Mouse (Mus musculus) cerebellum, adult 2 months (tissue): Measurements from ENCODE around the gene Fsip1. TPM values are rescaled to one million over a fixed set of nuclear protein-coding genes. Genes with fewer than 3 reads are reported as not detected.

ENCODE experiments used
- DNase-seq, 2 experiments: peaks; one replicate each; pipeline ENCODE4 v3.0.0; 2021
- H3K27ac ChIP-seq: fragments of 200-500 bp; 2 replicates; pipeline ENCODE4 v1.5.1; 2012; ENCODE audit warnings: low read length, control low read depth, inconsistent platforms; ENCODE audit not compliant: insufficient read depth
- H3K27me3 ChIP-seq: fragments of 200-500 bp; 2 replicates; pipeline ENCODE4 v1.6.1; 2012; ENCODE audit warnings: inconsistent platforms, mild to moderate bottlenecking, low read length, moderate library complexity; ENCODE audit not compliant: control insufficient read depth, insufficient read depth
- H3K4me1 ChIP-seq: fragments of 200-500 bp; 2 replicates; pipeline ENCODE4 v1.6.1; 2011; ENCODE audit warnings: low read length; ENCODE audit not compliant: control insufficient read depth, insufficient read depth
- H3K4me3 ChIP-seq: fragments of 200-500 bp; replicated peaks from 2 replicates; pipeline ENCODE3; 2011; ENCODE audit warnings: mild to moderate bottlenecking, low read depth, low read length, control low read depth; ENCODE audit not compliant: insufficient read depth
- CTCF ChIP-seq: fragments of 200-500 bp; IDR thresholded peaks from 2 replicates; pipeline ENCODE4 v1.5.1; 2011; ENCODE audit warnings: low read depth, mild to moderate bottlenecking, control low read depth, low read length, moderate library complexity, borderline replicate concordance; ENCODE audit not compliant: insufficient read depth
- POLR2A ChIP-seq: fragments of 200-500 bp; IDR thresholded peaks from 2 replicates; pipeline ENCODE4 v1.6.1; 2011; ENCODE audit warnings: low read length, control low read depth, borderline replicate concordance; ENCODE audit not compliant: insufficient read depth
- WGBS: fragments of 180-500 bp; shearing (Covaris S2); methylation state at CpG from one replicate; pipeline ENCODE4 v1.1.7; 2018; 5-methylcytosine and 5-hydroxymethylcytosine counted together
- polyA plus RNA-seq: library from polyadenylated mRNA; depleted of rRNA; stranded (reverse); fragments of >200 nt; gene quantifications from 2 replicates; pipeline ENCODE4 v1.2.3, GENCODE M21; 2012

The Fsip1 gene
- polyA plus RNA-seq, 1 experiment: 0.38 TPM

GRCm38 (mm10) chr2:118125943-118126470 lies 130.8 kb downstream of the Fsip1 start:
- no peak for DNase-seq
- 89% methylated on average over 7 of the region's 7 CpGs for WGBS
- H3K27me3 ChIP-seq: no peaks in the 10 kb centered on the region
- H3K27ac ChIP-seq: no peak overlapping the region
- H3K4me3 ChIP-seq: no peak overlapping the region
- TF ChIP-seq POLR2A (no peak), CTCF (no peak)
- H3K4me1 ChIP-seq: no peaks in the 10 kb centered on the region

- DNase-seq: no peak
These were observed 131.4 kb downstream of the Fsip1 start for GRCm38 (mm10) chr2:118125211-118125939.

GRCm38 (mm10) chr2:118124437-118124836 lies 132.3 kb downstream of the Fsip1 start:
- DNase-seq: no peak
- no peak overlapping the region for H3K4me3 ChIP-seq
- H3K27me3 ChIP-seq: no peaks in the 10 kb centered on the region
- WGBS: 89% methylated on average over 7 of the region's 7 CpGs
- no peak overlapping the region for H3K27ac ChIP-seq
- no peaks in the 10 kb centered on the region for H3K4me1 ChIP-seq
- TF ChIP-seq CTCF: no peak
- no peak for TF ChIP-seq POLR2A

More at GRCm38 (mm10) chr2:118125211-118125939, 131.4 kb downstream of the Fsip1 start:
- no peak overlapping the region for H3K27ac ChIP-seq
- no peak for TF ChIP-seq CTCF
- no peaks in the 10 kb centered on the region for H3K27me3 ChIP-seq
- no peak overlapping the region for H3K4me3 ChIP-seq
- H3K4me1 ChIP-seq: no peaks in the 10 kb centered on the region
- WGBS: 78% methylated on average over 11 of the region's 11 CpGs

GRCm38 (mm10) chr2:118123743-118124142 lies 133.0 kb downstream of the Fsip1 start:
- 93% methylated on average over 9 of the region's 9 CpGs for WGBS
- DNase-seq: no peak
- no peak for TF ChIP-seq POLR2A

GRCm38 (mm10) chr2:118122291-118122690 lies 134.5 kb downstream of the Fsip1 start:
- Histone ChIP-seq H3K4me3 (no peak overlapping the region), H3K27ac (no peak overlapping the region), H3K4me1 (no peaks in the 10 kb centered on the region), H3K27me3 (no peaks in the 10 kb centered on the region)
- WGBS: 70% methylated on average over 6 of the region's 6 CpGs
- TF ChIP-seq CTCF (no peak), POLR2A (no peak)
- DNase-seq: no peak

More at GRCm38 (mm10) chr2:118123743-118124142, 133.0 kb downstream of the Fsip1 start:
- no peak overlapping the region for H3K4me3 ChIP-seq
- no peak overlapping the region for H3K27ac ChIP-seq
- no peaks in the 10 kb centered on the region for H3K27me3 ChIP-seq
- no peaks in the 10 kb centered on the region for H3K4me1 ChIP-seq

- Histone ChIP-seq H3K4me1 (no peaks in the 10 kb centered on the region), H3K27ac (no peak overlapping the region), H3K27me3 (no peaks in the 10 kb centered on the region), H3K4me3 (no peak overlapping the region)
- TF ChIP-seq POLR2A: no peak
- no peak for DNase-seq
- WGBS: 95% methylated on average over 7 of the region's 7 CpGs
These were observed 136.0 kb downstream of the Fsip1 start for GRCm38 (mm10) chr2:118120751-118121150.

GRCm38 (mm10) chr2:118120095-118120494 lies 136.7 kb downstream of the Fsip1 start:
- Histone ChIP-seq H3K27ac (no peak overlapping the region), H3K4me1 (no peaks in the 10 kb centered on the region), H3K27me3 (no peaks in the 10 kb centered on the region), H3K4me3 (no peak overlapping the region)
- 96% methylated on average over 11 of the region's 11 CpGs for WGBS
- no peak for TF ChIP-seq CTCF
- TF ChIP-seq POLR2A: no peak
- no peak for DNase-seq

- no peak for DNase-seq
- Histone ChIP-seq H3K27me3 (no peaks in the 10 kb centered on the region), H3K4me1 (no peaks in the 10 kb centered on the region), H3K27ac (no peak overlapping the region), H3K4me3 (no peak overlapping the region)
- 97% methylated on average over 12 of the region's 12 CpGs for WGBS
- no peak for TF ChIP-seq POLR2A
- TF ChIP-seq CTCF: no peak
These were observed 137.1 kb downstream of the Fsip1 start for GRCm38 (mm10) chr2:118119684-118120083.
